Mouse (Mus musculus) retina, adult 2 months (tissue): ENCODE results near the gene Spg20.
A peak's percentile ranks its signal among the peaks of the same experiment; 100 is the strongest.

Experiments used
- DNase-seq: peaks from one replicate; pipeline ENCODE4 v3.0.0-alpha.2; 2012; ENCODE audit warnings: low read depth, low spot score

Spg20 gene

GRCm38 (mm10) chr3:55111935-55112709 lies at the start of gene Spg20:
TSS of gene Spg20 (plus strand) at chr3:55112108.
- DNase-seq: peak; percentile 82

DNA sequence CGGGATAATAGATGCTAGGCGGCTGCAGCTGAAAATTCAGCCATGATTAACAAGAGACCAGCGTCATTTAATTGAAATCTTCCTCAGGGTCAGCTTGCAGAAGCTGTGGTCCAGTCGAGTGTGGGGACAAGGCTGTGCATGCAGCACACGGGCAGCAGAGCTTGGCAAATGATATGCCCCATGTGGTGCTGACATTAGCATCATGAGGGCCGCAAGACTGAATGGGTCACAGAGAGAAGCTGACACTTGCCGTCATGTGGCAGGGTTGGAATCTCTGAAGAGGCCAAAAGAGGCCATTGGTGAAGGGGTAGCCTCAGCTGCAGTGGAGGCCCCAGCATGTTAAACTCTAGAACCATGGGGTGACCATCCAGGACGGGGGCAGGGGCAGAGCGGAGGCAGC lies 49.3 kb upstream of the Spg20 start:
- DNase-seq: no peak

DNA sequence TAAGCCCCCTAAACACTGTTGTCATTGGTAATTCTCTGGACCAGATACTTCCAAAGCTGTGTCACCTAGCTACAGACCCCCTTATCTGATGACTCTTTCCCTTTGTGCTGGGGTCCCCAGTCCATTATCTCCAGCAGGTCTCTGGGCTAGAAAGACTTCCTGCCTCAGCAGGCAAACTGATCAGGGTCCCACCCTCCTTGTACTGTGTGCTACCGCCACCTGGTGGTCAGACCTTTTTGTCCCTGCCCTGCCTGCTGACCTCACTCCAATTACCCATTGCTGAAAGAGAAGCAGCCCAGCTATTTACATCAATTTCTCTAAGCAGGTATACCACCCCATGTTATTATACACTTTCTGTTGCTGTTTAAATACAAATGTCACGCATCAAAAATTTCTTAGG lies 47.5 kb upstream of the Spg20 start:
- peak; percentile 20 for DNase-seq

DNA sequence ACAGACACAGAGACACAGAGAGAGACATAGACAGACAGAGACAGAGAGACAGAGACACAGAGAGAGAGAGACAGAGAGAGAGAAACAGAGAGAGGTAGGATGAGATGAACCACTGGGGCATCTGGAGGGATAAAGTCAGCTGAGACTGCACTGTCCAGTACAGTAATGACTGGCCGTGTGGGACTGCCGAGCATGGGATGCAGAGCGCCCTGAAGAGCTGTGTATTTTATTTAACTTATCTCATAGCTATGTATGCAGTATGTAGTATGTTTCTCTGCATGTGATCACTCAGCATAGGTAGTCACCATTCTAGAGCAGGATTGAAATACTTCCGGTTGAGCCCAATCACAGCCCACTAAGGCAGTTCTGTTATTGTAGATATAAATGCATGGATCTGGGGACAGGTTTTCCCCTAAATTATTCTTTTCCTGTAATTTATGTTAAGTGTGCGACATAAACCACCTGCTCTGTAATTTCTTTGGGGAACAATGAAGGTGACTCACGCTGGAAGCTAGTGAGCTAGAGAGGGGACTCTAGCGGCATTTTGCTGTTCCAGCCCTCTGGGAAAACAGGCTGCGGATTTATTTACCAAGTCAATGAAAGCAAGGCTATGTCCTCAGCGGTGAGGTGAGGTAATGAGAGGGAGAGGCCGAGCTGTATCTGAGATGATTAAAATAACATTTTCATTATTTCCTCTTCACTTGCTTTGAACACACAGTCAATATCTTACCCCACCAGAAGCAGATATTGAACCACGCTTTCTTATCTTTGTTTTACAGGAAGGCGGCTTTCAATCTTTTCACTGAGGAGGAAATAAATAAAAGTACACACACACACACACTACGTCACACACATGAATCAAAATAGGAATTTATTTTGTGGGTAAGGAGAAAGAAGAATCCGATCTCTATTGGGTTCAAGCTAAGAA lies 45.9 kb upstream of the Spg20 start:
- no peak for DNase-seq

- no peak for DNase-seq
These were observed 45.3 kb upstream of the Spg20 start for GRCm38 (mm10) chr3:55066666-55067023.

GRCm38 (mm10) chr3:55067791-55068434 lies 44.0 kb upstream of the Spg20 start:
- DNase-seq: no peak

- no peak for DNase-seq
These were observed 37.2 kb upstream of the Spg20 start for GRCm38 (mm10) chr3:55074576-55075293.

DNA sequence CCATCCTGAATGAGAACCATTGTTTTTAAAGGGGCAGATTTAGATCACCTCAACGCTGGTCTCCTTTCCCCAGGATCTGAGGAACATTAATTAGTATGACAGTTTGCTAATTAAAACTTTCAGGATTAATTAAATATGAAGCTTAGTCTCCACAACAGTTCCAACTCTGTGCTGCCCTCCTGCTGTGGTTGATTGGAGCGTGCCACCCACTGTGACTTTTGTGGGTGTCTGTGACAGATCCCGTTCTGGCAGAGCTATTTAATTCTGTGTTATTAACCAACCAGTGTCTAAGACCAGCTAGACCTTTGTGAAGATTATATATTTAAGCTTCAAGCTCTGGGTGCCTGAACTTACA lies 36.6 kb upstream of the Spg20 start:
- DNase-seq: no peak

- no peak for DNase-seq
These were observed 33.7 kb upstream of the Spg20 start for GRCm38 (mm10) chr3:55078233-55078632.

GRCm38 (mm10) chr3:55079619-55080018 lies 32.3 kb upstream of the Spg20 start:
- no peak for DNase-seq

DNA sequence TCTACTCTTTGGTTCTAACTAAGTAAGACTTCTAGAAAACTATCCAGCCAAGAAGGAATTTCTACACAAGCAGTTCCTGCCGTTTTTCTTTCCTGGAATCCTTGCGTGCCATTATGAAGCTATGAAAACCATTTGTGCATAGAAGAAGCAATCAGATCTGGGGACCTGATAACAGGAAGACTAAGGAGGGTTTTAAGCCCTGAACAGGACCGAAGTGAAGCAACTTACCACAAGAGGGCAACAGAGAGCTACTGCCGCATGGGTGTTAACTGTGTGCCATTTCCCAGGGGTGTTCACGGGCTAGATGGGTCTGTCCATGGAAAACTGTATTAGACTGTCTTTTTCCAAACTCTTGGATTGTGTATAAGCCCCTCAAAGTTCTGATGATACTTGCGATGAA lies 31.9 kb upstream of the Spg20 start:
- peak; percentile 59 for DNase-seq

- no peak for DNase-seq
These were observed 27.1 kb upstream of the Spg20 start for GRCm38 (mm10) chr3:55084781-55085180.

DNA sequence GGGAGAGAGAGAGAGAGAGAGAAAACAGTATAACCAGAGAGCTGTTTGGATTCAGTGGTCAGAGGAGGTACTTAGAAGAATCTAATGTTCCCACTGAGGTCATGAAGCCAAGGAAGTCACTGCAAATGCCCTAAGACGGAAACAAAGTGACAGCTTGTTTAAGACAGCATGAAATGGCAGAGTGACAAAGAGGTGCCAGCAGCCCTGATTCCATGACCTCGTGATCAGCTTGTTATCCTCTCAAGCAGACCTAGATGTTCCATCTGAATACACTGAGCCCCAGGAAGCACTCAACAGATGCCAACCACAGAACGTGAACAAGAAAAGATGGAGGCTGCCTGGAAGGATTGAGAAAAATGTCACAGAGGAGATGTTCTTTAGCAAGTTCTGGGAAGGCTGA lies 26.2 kb upstream of the Spg20 start:
- DNase-seq: no peak

DNA sequence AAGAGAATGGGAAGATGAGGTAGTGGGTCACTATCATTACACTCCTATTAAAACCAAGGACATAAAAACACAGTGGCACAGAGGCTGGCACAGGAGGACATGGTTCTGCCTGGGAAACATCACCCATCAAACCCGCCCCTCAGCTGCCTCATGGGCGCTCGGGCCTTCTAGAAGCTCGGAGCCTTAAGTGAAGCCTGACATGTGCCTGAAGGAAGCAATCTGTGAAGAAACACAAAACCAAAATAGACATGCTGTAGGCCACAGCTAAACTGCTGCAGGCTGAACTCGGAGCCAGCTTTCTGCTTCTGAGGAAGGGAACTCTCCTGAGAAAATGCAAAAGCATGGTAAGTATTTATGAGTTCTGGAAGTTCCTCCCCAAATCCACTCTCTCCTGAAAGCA lies 25.0 kb upstream of the Spg20 start:
- DNase-seq: no peak

DNA sequence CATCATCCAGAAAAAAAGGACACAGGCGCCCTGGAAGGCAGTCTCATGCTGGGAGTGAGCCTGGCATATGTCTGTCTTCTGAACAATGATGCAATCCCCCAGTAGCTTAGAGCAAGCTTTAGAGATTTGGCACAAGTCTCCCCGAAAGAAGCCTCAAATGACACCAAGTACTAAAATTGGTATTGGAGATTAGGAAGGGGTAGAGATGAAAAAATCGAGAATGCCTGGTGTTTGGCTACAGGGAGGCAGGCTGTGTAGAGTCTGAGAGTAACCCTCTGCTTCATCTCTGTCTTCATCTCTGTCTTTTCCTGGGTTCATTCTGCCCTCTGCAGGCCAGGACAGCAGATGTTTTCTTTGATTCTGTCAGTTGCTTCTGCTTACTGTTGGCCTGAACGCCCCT lies 24.5 kb upstream of the Spg20 start:
- DNase-seq: no peak

- no peak for DNase-seq
These were observed 23.5 kb upstream of the Spg20 start for GRCm38 (mm10) chr3:55088359-55088758.

DNA sequence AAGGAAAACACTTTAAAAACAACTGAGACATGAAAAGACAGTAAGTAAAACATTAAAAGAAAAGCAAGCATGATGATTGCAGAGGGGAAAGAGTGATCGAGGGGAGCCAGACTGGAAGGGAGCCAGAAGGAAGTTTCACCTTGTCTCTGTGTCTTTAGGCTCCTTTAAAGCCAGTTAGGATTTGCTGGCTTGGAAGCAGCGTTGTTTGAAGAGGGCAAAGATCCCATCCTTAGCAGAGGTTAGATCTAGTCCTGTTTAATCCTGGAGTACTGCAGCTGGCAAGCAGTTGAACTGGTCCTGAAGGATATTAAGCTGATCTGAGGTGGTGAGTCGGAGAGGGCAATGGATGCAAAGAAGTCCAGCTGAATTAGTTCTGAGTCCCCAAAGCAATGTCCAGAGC lies 23.1 kb upstream of the Spg20 start:
- no peak for DNase-seq

DNA sequence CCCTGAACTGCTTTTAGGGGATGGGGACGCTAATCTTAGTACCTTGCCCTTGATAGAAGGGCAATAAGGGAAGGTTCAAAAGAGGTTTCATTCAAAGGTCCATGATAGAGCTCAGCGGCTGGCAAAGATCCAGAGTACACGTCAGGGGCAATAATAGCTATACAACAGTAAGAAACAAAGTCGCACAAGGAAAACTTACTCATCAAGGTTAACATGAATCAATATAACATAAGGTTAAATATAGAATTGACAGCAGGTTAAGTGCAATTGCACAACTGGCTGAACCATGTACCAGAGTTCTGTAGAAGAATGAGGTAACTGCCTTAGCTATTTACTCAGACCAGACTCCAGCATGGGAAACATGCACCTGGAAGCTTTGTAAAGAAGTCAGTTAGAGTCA lies 22.6 kb upstream of the Spg20 start:
- DNase-seq: no peak

- DNase-seq: no peak
These were observed 18.7 kb upstream of the Spg20 start for GRCm38 (mm10) chr3:55093161-55093560.

DNA sequence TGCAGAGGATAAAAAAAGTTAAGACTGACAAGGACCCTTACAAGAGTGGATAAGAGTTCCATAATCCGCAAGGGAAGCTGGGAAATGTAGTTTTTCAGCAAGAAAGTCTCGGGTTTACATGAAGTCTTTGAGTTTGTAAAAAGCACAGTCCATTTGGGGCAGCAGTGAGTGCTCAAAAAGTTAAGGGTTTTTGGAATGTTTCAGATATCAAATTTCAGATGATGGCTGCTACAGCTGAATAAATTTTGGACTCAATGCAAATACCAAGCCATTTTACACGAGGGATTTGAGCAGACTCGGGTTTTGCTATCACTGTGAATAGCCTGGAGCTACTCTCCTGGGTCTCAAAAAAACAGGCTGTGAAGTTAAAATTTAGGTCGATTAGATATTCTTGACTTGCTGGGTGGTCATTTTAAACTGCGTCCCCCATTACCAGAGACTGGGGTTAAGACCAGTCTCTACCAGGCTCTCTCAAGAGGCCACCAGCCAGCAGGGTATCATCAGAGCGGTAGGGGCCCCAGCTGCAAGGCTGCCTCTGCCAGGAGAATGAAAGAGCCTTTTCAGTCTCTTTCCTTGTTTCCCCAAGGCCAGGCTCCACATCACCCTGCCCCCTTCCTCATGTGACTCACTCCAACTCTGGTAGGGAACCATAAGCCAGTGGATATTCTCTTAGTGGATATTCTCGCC lies 15.8 kb upstream of the Spg20 start:
- no peak for DNase-seq

DNA sequence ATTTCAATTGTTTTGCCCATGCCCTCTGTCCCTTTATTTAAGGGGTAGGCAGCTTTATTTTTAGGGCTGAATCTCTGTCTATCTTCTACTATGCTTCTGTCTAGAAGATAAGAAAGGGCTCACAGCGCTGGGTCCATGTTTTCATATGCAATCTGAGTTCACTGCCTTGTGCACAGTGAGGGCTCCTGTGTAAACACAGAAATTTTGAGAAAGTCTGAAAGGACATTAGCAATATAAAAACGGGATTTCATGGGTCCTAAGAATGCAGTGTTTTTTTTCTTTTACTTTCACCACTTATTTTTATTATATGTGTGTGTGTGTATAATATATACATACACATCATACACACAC lies 15.3 kb upstream of the Spg20 start:
- no peak for DNase-seq
